8 mouse cellular contexts compared by ENCODE assay signal in the genomic region with DNA sequence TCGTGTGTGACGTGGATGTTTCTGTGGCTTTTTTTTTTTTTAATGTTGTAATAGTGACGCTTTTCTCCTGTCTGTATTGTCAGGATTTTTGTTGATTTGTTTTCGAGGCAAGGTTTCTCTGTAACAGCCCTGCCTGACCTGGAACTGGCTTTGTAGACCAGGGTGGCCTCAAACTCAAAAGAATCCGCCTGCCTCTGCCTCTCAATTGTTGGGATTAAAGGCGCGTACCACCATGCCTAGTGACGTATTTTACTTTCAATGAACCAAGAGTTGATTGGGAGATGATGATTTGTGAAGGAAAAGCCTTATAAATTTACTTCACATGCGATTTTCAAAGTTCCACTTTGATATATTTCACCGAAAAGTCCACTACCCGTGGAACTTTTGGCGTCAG. TPM values are rescaled to one million over a fixed set of nuclear protein-coding genes. Genes with fewer than 3 reads are reported as not detected.
DNase-seq lines count a peak whose midpoint lies in the region; ATAC-seq and TF ChIP-seq lines count a peak whose summit lies in the region.

A gene (minus strand): TSS at position 216 of the 394 bp plus-strand sequence.

- no peak for DNase-seq in kidney, adult 2 months
- DNase-seq in kidney, postnatal 25 days, result no peak
- no peak for DNase-seq in MEL (ENCODE audit: low read depth, low spot score)
- DNase-seq in hindbrain, embryonic 10.5 days (ENCODE audit: low spot score), result no peak
- DNase-seq in frontal cortex, postnatal 25 days (ENCODE audit: low spot score in 2 of 2), result no peak

- H3K9me3 ChIP-seq in MEL (replicated peaks; ENCODE audit: insufficient read depth, low read length), result no peaks in the 10 kb centered on the region
- 0 out of 2 replicates have a peak, but pooled peaks cover 4% of the 10 kb centered on the region for H3K9me3 ChIP-seq in embryonic facial prominence, embryonic 13.5 days
- H3K9me3 ChIP-seq in hindbrain, embryonic 10.5 days, result peaks cover 6% of the 10 kb centered on the region; the same call in 1 of the 2 replicates
- no peaks in the 10 kb centered on the region for H3K9me3 ChIP-seq in liver, embryonic 12.5 days (replicated peaks)
- no peaks in the 10 kb centered on the region for H3K9me3 ChIP-seq in stomach, embryonic 16.5 days (replicated peaks; ENCODE audit: control insufficient read depth, low read length)

- no peak for ATAC-seq in embryonic facial prominence, embryonic 13.5 days (ENCODE audit: insufficient number of reproducible peaks, insufficient read depth, low FRiP score, low TSS enrichment, low read depth)
- no peak for ATAC-seq in liver, embryonic 12.5 days
- no peak for ATAC-seq in stomach, embryonic 16.5 days (ENCODE audit: insufficient read depth, low FRiP score)

- peak within 1 kb of the TSS; percentile 86 for H3K4me3 ChIP-seq in kidney, adult 2 months (ENCODE audit: insufficient read depth, low read depth, low read length)
- peak within 1 kb of the TSS; percentile 82 to 99 for H3K4me3 ChIP-seq in MEL (ENCODE audit: control insufficient read depth in 1 of 2, insufficient read depth in 1 of 2, low read depth in 2 of 2, low read length in 2 of 2)
- H3K4me3 ChIP-seq in embryonic facial prominence, embryonic 13.5 days, result peak within 1 kb of the TSS; percentile 96
- peak within 1 kb of the TSS; percentile 94 for H3K4me3 ChIP-seq in hindbrain, embryonic 10.5 days
- peak within 1 kb of the TSS; percentile 98 for H3K4me3 ChIP-seq in liver, embryonic 12.5 days
- peak within 1 kb of the TSS; percentile 91 for H3K4me3 ChIP-seq in stomach, embryonic 16.5 days (replicated peaks; ENCODE audit: low read length)

- H3K79me2 ChIP-seq in MEL (ENCODE audit: control insufficient read depth, insufficient read depth, low read length, poor library complexity), result peaks cover 48% of the 10 kb centered on the region

- 18% methylated on average over 12 of the region's 12 CpGs for WGBS in kidney, adult 2 months
- 26% methylated on average over 12 of the region's 12 CpGs for WGBS in embryonic facial prominence, embryonic 13.5 days
- 27% methylated on average over 12 of the region's 12 CpGs for WGBS in hindbrain, embryonic 10.5 days
- 16% methylated on average over 12 of the region's 12 CpGs for WGBS in liver, embryonic 12.5 days (ENCODE audit: insufficient replicate concordance)
- 20% methylated on average over 12 of the region's 12 CpGs for WGBS in stomach, embryonic 16.5 days

- no peak for TF ChIP-seq RAD21 in MEL (IDR thresholded peaks at IDR 0.05; ENCODE audit: low read depth, low read length)

- peak within 1 kb of the TSS; percentile 95 for H3K9ac ChIP-seq in MEL (ENCODE audit: control insufficient read depth, low read depth, low read length, poor library complexity, severe bottlenecking)
- H3K9ac ChIP-seq in embryonic facial prominence, embryonic 13.5 days, result peak within 1 kb of the TSS; percentile 100
- peak within 1 kb of the TSS; percentile 99 for H3K9ac ChIP-seq in liver, embryonic 12.5 days
- H3K9ac ChIP-seq in stomach, embryonic 16.5 days (ENCODE audit: low read length), result peak within 1 kb of the TSS; percentile 99

- H3K4me2 ChIP-seq in embryonic facial prominence, embryonic 13.5 days, result peak within 1 kb of the TSS; percentile 75
- H3K4me2 ChIP-seq in liver, embryonic 12.5 days, result peak within 1 kb of the TSS; percentile 82
- peak within 1 kb of the TSS; percentile 83 for H3K4me2 ChIP-seq in stomach, embryonic 16.5 days (ENCODE audit: low read depth, low read length)

- no peak for TF ChIP-seq EP300 in MEL (IDR thresholded peaks at IDR 0.05; ENCODE audit: low read depth in 1 of 2, low read length in 2 of 2)

- no peaks in the 10 kb centered on the region for H3K27me3 ChIP-seq in kidney, adult 2 months (replicated peaks; ENCODE audit: control insufficient read depth, insufficient read depth, low read length)
- H3K27me3 ChIP-seq in MEL (ENCODE audit: control insufficient read depth in 1 of 2, insufficient read depth in 2 of 2, low read length in 2 of 2), result no peaks in the 10 kb centered on the region
- no peaks in the 10 kb centered on the region for H3K27me3 ChIP-seq in embryonic facial prominence, embryonic 13.5 days
- no peaks in the 10 kb centered on the region for H3K27me3 ChIP-seq in hindbrain, embryonic 10.5 days (ENCODE audit: insufficient read depth, poor library complexity, severe bottlenecking)
- H3K27me3 ChIP-seq in liver, embryonic 12.5 days (replicated peaks), result no peaks in the 10 kb centered on the region
- no peaks in the 10 kb centered on the region for H3K27me3 ChIP-seq in stomach, embryonic 16.5 days (ENCODE audit: control insufficient read depth, insufficient read depth, low read length)

- no peak for TF ChIP-seq POLR2A in kidney, adult 2 months (IDR thresholded peaks at IDR 0.05; ENCODE audit: low read depth, low read length)
- no peak for TF ChIP-seq POLR2A in MEL (IDR thresholded peaks at IDR 0.05; ENCODE audit: control insufficient read depth in 1 of 2, insufficient read depth in 1 of 2, low read depth in 1 of 2, low read length in 2 of 2, poor library complexity in 1 of 2)

- no peak for TF ChIP-seq CTCF in kidney, adult 2 months (conservative IDR thresholded peaks at IDR 0.05; ENCODE audit: insufficient read depth, insufficient read length, low read depth, low read length)
- TF ChIP-seq CTCF in MEL (IDR thresholded peaks at IDR 0.05 in 2 of 3, conservative IDR thresholded peaks at IDR 0.05 in 1 of 3; ENCODE audit: control insufficient read depth in 1 of 3, insufficient read depth in 1 of 3, low read depth in 2 of 3, low read length in 3 of 3, poor library complexity in 1 of 3, severe bottlenecking in 1 of 3), result no peak

- peaks cover 15% of the 10 kb centered on the region for H3K4me1 ChIP-seq in kidney, adult 2 months (ENCODE audit: control insufficient read depth, insufficient read depth, low read length)
- H3K4me1 ChIP-seq in MEL (ENCODE audit: control insufficient read depth in 1 of 2, insufficient read depth in 2 of 2, low read length in 2 of 2), result peaks cover 4 to 12% of the 10 kb centered on the region in 2 experiments
- H3K4me1 ChIP-seq in embryonic facial prominence, embryonic 13.5 days, result peaks cover 26% of the 10 kb centered on the region
- H3K4me1 ChIP-seq in hindbrain, embryonic 10.5 days (replicated peaks), result peaks cover 39% of the 10 kb centered on the region
- H3K4me1 ChIP-seq in liver, embryonic 12.5 days, result peaks cover 34% of the 10 kb centered on the region
- peaks cover 21% of the 10 kb centered on the region for H3K4me1 ChIP-seq in stomach, embryonic 16.5 days (ENCODE audit: control insufficient read depth, insufficient read depth, low read length)

- peak within 1 kb of the TSS; percentile 94 for H3K27ac ChIP-seq in kidney, adult 2 months (ENCODE audit: insufficient read depth, low read depth, low read length)
- peak within 1 kb of the TSS; percentile 87 for H3K27ac ChIP-seq in MEL (ENCODE audit: control insufficient read depth, low read depth, low read length)
- peak within 1 kb of the TSS; percentile 100 for H3K27ac ChIP-seq in embryonic facial prominence, embryonic 13.5 days
- H3K27ac ChIP-seq in hindbrain, embryonic 10.5 days, result peak within 1 kb of the TSS; percentile 100
- peak within 1 kb of the TSS; percentile 96 for H3K27ac ChIP-seq in liver, embryonic 12.5 days
- H3K27ac ChIP-seq in stomach, embryonic 16.5 days (ENCODE audit: low read length), result peak within 1 kb of the TSS; percentile 99

- H3K36me3 ChIP-seq in kidney, adult 2 months (ENCODE audit: control insufficient read depth, insufficient read depth, low read length), result no peaks in the 10 kb centered on the region
- H3K36me3 ChIP-seq in MEL (ENCODE audit: control insufficient read depth in 1 of 2, insufficient read depth in 2 of 2, low read length in 2 of 2), result peaks cover 0 to 24% of the 10 kb centered on the region in 2 experiments; a peak in 2 of 4 replicates
- peaks cover 26% of the 10 kb centered on the region for H3K36me3 ChIP-seq in embryonic facial prominence, embryonic 13.5 days
- H3K36me3 ChIP-seq in hindbrain, embryonic 10.5 days, result peaks cover 45% of the 10 kb centered on the region
- peaks cover 16% of the 10 kb centered on the region for H3K36me3 ChIP-seq in liver, embryonic 12.5 days
- H3K36me3 ChIP-seq in stomach, embryonic 16.5 days (ENCODE audit: control insufficient read depth, insufficient read depth, low read length), result 0 out of 2 replicates have a peak, but pooled peaks cover 3% of the 10 kb centered on the region

TF ChIP-seq in MEL, 35 proteins besides CTCF, POLR2A, EP300 and RAD21:
- no peak for TF ChIP-seq NRF1 (IDR thresholded peaks at IDR 0.05; ENCODE audit: insufficient read depth, low read depth, low read length, poor library complexity, severe bottlenecking)
- TF ChIP-seq ZNF384 (IDR thresholded peaks at IDR 0.05; ENCODE audit: low read depth, low read length), result no peak
- no peak for TF ChIP-seq USF2 (IDR thresholded peaks at IDR 0.05; ENCODE audit: borderline replicate concordance in 1 of 2, insufficient read depth in 1 of 2, low read depth in 1 of 2, low read length in 2 of 2)
TF ChIP-seq in MEL: peak in this region for 0.

RNA-seq across cellular contexts. Expression of the gene that starts here (rescaled TPM):
- polyA plus RNA-seq in kidney, adult 2 months (2012; rRNA removed), result 11.1 and 11.2 TPM in 2 replicates
- total RNA-seq in MEL (2012; rRNA removed), result 11.7 and 13.1 TPM in 2 replicates
- polyA plus RNA-seq in MEL (2012; ENCODE audit: insufficient read depth in 1 of 2, insufficient read length in 2 of 2, low read depth in 1 of 2, low replicate concordance in 2 of 2, missing spikeins in 1 of 2), result 10 to 100 TPM in 1 of 2 experiments, not detected in 1; 17.8 TPM
- 56.4 and 57.0 TPM in 2 replicates for polyA plus RNA-seq in embryonic facial prominence, embryonic 13.5 days (2015; fragmentation: Nextera tagmentation; extraction: Ambion mirVana)
- polyA plus RNA-seq in hindbrain, embryonic 10.5 days (2016; fragmentation: Nextera tagmentation; extraction: Ambion mirVana), result 70.9 and 75.8 TPM in 2 replicates
- polyA plus RNA-seq in liver, embryonic 12.5 days (2016; fragmentation: Nextera tagmentation; extraction: Ambion mirVana), result 35.3 and 36.2 TPM in 2 replicates
- polyA plus RNA-seq in stomach, embryonic 16.5 days (2015; fragmentation: Nextera tagmentation; extraction: Ambion mirVana), result 36.5 and 39.8 TPM in 2 replicates
